Mouse (Mus musculus): Measurements from ENCODE around the gene Tmem116.

DNA sequence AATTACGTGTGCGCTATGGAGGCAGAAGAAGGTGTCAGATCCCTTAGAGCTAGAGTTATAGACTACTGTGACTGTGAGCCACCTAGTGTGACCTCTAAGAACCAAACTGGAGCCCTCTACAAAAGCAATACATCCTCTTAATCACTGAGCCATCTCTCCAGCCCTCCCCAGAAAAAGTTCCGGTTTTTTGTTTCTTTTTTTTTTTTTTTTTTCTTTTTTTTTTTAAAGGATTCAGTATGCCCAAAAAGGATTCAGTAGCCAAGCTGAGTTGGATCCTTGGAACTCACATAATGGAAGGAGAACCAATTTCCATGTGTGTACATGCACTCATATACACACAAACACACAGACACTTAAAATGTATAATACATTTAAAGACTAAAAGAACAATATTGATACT is 91.7 kb downstream of the Tmem116 start:
- TF ChIP-seq USF1 (IDR thresholded peaks at IDR 0.05; ENCODE audit: low read depth) (no peak), MYOD1 (IDR thresholded peaks at IDR 0.05; ENCODE audit: control insufficient read depth, insufficient read length, low read depth) (no peak), CTCF (IDR thresholded peaks at IDR 0.05; ENCODE audit: control insufficient read depth, insufficient read depth, insufficient read length) (no peak), MYOG (IDR thresholded peaks at IDR 0.05; ENCODE audit: control insufficient read depth, extremely low read depth, insufficient read length) (no peak)
